Mouse (Mus musculus) thymus, adult 2 months (tissue): ENCODE measurements at regions not wholly inside any gene's neighbourhood (a gene's known extent, or its start where the extent isn't known, plus 50 kb on each side); places are given as distances from the start of the nearest gene placed in this dataset.

Experiments
- CTCF ChIP-seq: fragments of 200-500 bp; IDR thresholded peaks from 2 replicates; pipeline ENCODE4 v1.5.1; 2012; ENCODE audit warnings: mild to moderate bottlenecking, control low read depth, low read length, moderate library complexity, borderline replicate concordance; ENCODE audit not compliant: control insufficient read depth, poor library complexity, insufficient read depth; ENCODE audit errors: extremely low read depth
- POLR2A ChIP-seq: fragments of 200-500 bp; IDR thresholded peaks from 2 replicates; pipeline ENCODE4 v1.6.1; 2012; ENCODE audit warnings: mild to moderate bottlenecking, low read length, control low read depth, moderate library complexity; ENCODE audit not compliant: control insufficient read depth, poor library complexity, insufficient read depth; ENCODE audit errors: extremely low read depth

DNA sequence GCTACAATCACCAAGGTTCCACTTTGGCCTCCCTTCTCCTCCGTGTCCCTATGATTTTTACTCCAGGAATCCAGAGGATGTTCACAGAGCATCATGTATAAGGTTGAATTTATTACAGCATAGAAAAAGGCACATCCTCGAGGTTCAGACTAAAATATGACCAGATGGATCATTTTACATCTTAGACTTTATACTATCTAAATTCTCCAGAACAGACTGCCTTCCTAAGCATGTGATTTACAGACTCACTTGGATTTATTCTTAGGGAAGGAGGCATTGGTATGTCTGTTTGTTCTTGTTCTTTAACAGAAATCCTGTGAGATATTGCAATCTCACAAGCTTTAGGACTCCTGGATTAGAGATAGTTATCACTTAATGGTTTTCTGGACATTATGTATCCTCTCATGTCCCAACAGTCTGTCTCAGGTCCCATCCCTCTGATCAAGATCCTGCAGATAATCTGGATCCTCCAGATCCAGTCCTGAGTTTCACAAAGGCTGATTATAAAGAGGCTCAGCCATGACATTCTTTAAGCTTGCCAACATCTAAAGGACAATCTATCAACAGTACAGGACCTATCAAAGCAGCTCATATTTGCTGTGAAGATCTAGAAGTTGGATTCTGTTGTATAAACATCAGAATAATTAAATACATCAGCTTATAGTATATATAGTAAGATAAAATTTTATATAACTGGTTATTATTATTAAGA is 75.2 kb upstream of the Dcn start:
- TF ChIP-seq POLR2A (no peak), CTCF (no peak)
